Mouse (Mus musculus): ENCODE measurements around the gene BC049762.

The BC049762 gene

GRCm38 (mm10) chr11:51262342-51263285 is at the start of gene BC049762:
Gene BC049762, minus strand, starts transcription at chr11:51263046.
- peak; percentile 99 for DNase-seq

- no peak for DNase-seq
These were observed 49.0 kb upstream of the BC049762 start for GRCm38 (mm10) chr11:51311846-51312245.

- DNase-seq, result peak; percentile 50 to 55
These were observed 45.5 kb upstream of the BC049762 start for GRCm38 (mm10) chr11:51308306-51308705.

- no peak for DNase-seq
These were observed 41.2 kb upstream of the BC049762 start for GRCm38 (mm10) chr11:51303981-51304553.

- DNase-seq, result no peak
These were observed 39.5 kb upstream of the BC049762 start for GRCm38 (mm10) chr11:51302396-51302795.

GRCm38 (mm10) chr11:51298691-51299090 is 35.8 kb upstream of the BC049762 start:
- no peak for DNase-seq

GRCm38 (mm10) chr11:51295742-51296141 is 32.9 kb upstream of the BC049762 start:
- no peak for DNase-seq

- no peak for DNase-seq
These were observed 31.2 kb upstream of the BC049762 start for GRCm38 (mm10) chr11:51293956-51294530.

GRCm38 (mm10) chr11:51290066-51290955 is 27.5 kb upstream of the BC049762 start:
- peak; percentile 39 to 45 for DNase-seq

GRCm38 (mm10) chr11:51289564-51290041 is 26.8 kb upstream of the BC049762 start, which contains the start of gene Col23a1:
Gene Col23a1, plus strand, starts transcription at chr11:51289920.
- peak; percentile 79 to 81 for DNase-seq

GRCm38 (mm10) chr11:51274418-51274817 is 11.6 kb upstream of the BC049762 start:
- DNase-seq, result no peak

GRCm38 (mm10) chr11:51265326-51265725 is 2.5 kb upstream of the BC049762 start:
- DNase-seq, result peak in 1 of 2 experiments; percentile 19

- DNase-seq, result peak; percentile 65 to 83
These were observed 1.5 kb upstream of the BC049762 start for GRCm38 (mm10) chr11:51264352-51264751.

GRCm38 (mm10) chr11:51263286-51263831 is 513 bp upstream of the BC049762 start:
- DNase-seq, result peak; percentile 59 to 71

GRCm38 (mm10) chr11:51261680-51262219 is 1.1 kb downstream of the BC049762 start, which contains the start of gene Clk4:
Gene Clk4, plus strand, starts transcription at chr11:51261730.
- no peak for DNase-seq

GRCm38 (mm10) chr11:51257006-51257405 is 5.8 kb downstream of the BC049762 start:
- DNase-seq, result no peak

- DNase-seq, result no peak
These were observed 19.9 kb downstream of the BC049762 start for GRCm38 (mm10) chr11:51242897-51243296.

GRCm38 (mm10) chr11:51234626-51235025 is 28.2 kb downstream of the BC049762 start:
- DNase-seq, result no peak

GRCm38 (mm10) chr11:51227104-51227503 is 35.7 kb downstream of the BC049762 start:
- no peak for DNase-seq

- no peak for DNase-seq
These were observed 42.5 kb downstream of the BC049762 start, which contains the start of gene Gm12569 for GRCm38 (mm10) chr11:51220308-51220707. Gene Gm12569, plus strand, starts transcription at chr11:51220473.

- no peak for DNase-seq
These were observed 43.4 kb downstream of the BC049762 start for GRCm38 (mm10) chr11:51219396-51219980.
